Mouse (Mus musculus) heart, embryonic 13.5 days (tissue): ENCODE measurements at regions not wholly inside any gene's neighbourhood (a gene's known extent, or its start where the extent isn't known, plus 50 kb on each side); places are given as distances from the start of the nearest gene placed in this dataset.

Experiments used
- ATAC-seq: fragments of 200-750 bp; cut with Nextera tagmentation; 2 replicates; pipeline ENCODE4 v1.8.0; 2017; ENCODE audit warnings: moderate TSS enrichment; ENCODE audit not compliant: insufficient number of reproducible peaks, low FRiP score, low TSS enrichment; ENCODE audit errors: extremely low read depth
- H3K27ac ChIP-seq: fragments of 300-500 bp; sonication (generic); replicated peaks from 2 replicates; pipeline ENCODE4 v1.5.1; 2015; ENCODE audit warnings: moderate library complexity, mild to moderate bottlenecking, inconsistent platforms
- H3K27me3 ChIP-seq: fragments of 300-500 bp; sonication (generic); replicated peaks from 2 replicates; pipeline ENCODE4 v1.6.1; 2015; ENCODE audit warnings: mild to moderate bottlenecking, inconsistent platforms
- H3K36me3 ChIP-seq: fragments of 300-500 bp; sonication (generic); 2 replicates; pipeline ENCODE4 v1.6.1; 2015; ENCODE audit warnings: mild to moderate bottlenecking, inconsistent platforms
- H3K4me1 ChIP-seq: fragments of 300-500 bp; sonication (generic); 2 replicates; pipeline ENCODE4 v1.6.1; 2015; ENCODE audit warnings: inconsistent platforms
- H3K4me2 ChIP-seq: fragments of 300-500 bp; sonication (generic); 2 replicates; pipeline ENCODE4 v1.6.1; 2015; ENCODE audit warnings: inconsistent platforms, mild to moderate bottlenecking, moderate library complexity
- H3K4me3 ChIP-seq: fragments of 300-500 bp; sonication (generic); 2 replicates; pipeline ENCODE4 v1.5.1; 2015; ENCODE audit warnings: moderate library complexity, mild to moderate bottlenecking, inconsistent platforms
- H3K9ac ChIP-seq: fragments of 300-500 bp; sonication (generic); 2 replicates; pipeline ENCODE4 v1.6.1; 2015; ENCODE audit warnings: inconsistent platforms, mild to moderate bottlenecking, moderate library complexity
- H3K9me3 ChIP-seq: fragments of 300-500 bp; sonication (generic); 2 replicates; pipeline ENCODE4 v1.6.1; 2016; ENCODE audit warnings: inconsistent platforms
- WGBS: fragments of 180-500 bp; shearing (Covaris S2); methylation state at CpG from one replicate; pipeline ENCODE4 v1.1.7; 2015; ENCODE audit warnings: mixed read lengths; 5-methylcytosine and 5-hydroxymethylcytosine counted together

- H3K27ac ChIP-seq = no peak overlapping the region
- no peak overlapping the region for H3K4me2 ChIP-seq
- 92% methylated on average over 1 of the region's 1 CpGs for WGBS
- ATAC-seq = no peak
- H3K4me3 ChIP-seq = no peak overlapping the region
- H3K27me3 ChIP-seq = peaks cover 30% of the 10 kb centered on the region
- H3K9ac ChIP-seq = no peak overlapping the region
- no peaks in the 10 kb centered on the region for H3K4me1 ChIP-seq
- no peaks in the 10 kb centered on the region for H3K9me3 ChIP-seq
- no peaks in the 10 kb centered on the region for H3K36me3 ChIP-seq
These were observed 53.6 kb upstream of the Ifnlr1 start for GRCm38 (mm10) chr4:135632443-135632842.

GRCm38 (mm10) chr4:135629793-135630569 lies 56.1 kb upstream of the Ifnlr1 start:
- H3K4me2 ChIP-seq = no peak overlapping the region
- H3K9me3 ChIP-seq = no peaks in the 10 kb centered on the region
- no peaks in the 10 kb centered on the region for H3K4me1 ChIP-seq
- no peak overlapping the region for H3K9ac ChIP-seq
- ATAC-seq = no peak
- peaks cover 45% of the 10 kb centered on the region for H3K27me3 ChIP-seq
- no peak overlapping the region for H3K4me3 ChIP-seq
- H3K36me3 ChIP-seq = no peaks in the 10 kb centered on the region
- 81% methylated on average over 12 of the region's 12 CpGs for WGBS
- H3K27ac ChIP-seq = no peak overlapping the region

GRCm38 (mm10) chr4:135626461-135626860 lies 53.0 kb upstream of the Grhl3 start:
- Histone ChIP-seq H3K4me1 (no peaks in the 10 kb centered on the region), H3K27ac (no peak overlapping the region), H3K4me2 (no peak overlapping the region), H3K9me3 (no peaks in the 10 kb centered on the region), H3K9ac (no peak overlapping the region), H3K36me3 (no peaks in the 10 kb centered on the region), H3K4me3 (no peak overlapping the region), H3K27me3 (peaks cover 67% of the 10 kb centered on the region)
- 85% methylated on average over 15 of the region's 15 CpGs for WGBS
- ATAC-seq = no peak

GRCm38 (mm10) chr4:135623121-135623707 lies 49.8 kb upstream of the Grhl3 start:
- WGBS = 65% methylated on average over 9 of the region's 9 CpGs
- no peak for ATAC-seq
- Histone ChIP-seq H3K4me2 (peak overlapping the region; percentile 24; the same call in 1 of the 2 replicates), H3K9ac (no peak overlapping the region), H3K27ac (no peak overlapping the region), H3K4me1 (peaks cover 4% of the 10 kb centered on the region), H3K4me3 (no peak overlapping the region), H3K36me3 (no peaks in the 10 kb centered on the region), H3K9me3 (no peaks in the 10 kb centered on the region), H3K27me3 (peaks cover 70% of the 10 kb centered on the region)
